Mouse (Mus musculus) spleen, adult 2 months (tissue): Measurements from ENCODE around the gene Hmox1.

ENCODE experiments used
- CTCF ChIP-seq: fragments of 200-500 bp; IDR thresholded peaks from 2 replicates; pipeline ENCODE4 v1.5.1; 2011; ENCODE audit warnings: mild to moderate bottlenecking, inconsistent platforms; ENCODE audit not compliant: insufficient read depth, insufficient read length, insufficient replicate concordance; ENCODE audit errors: extremely low read depth
- POLR2A ChIP-seq: fragments of 200-500 bp; IDR thresholded peaks from 2 replicates; pipeline ENCODE4 v1.6.1; 2011; ENCODE audit warnings: low read depth, low read length, inconsistent platforms

GRCm38 (mm10) chr8:75083846-75084245 is 9.6 kb upstream of the Hmox1 start:
- TF ChIP-seq CTCF (no peak), POLR2A (no peak)
